Mouse (Mus musculus) ZHBTc4 (cell line): ENCODE measurements around the gene Nat8l.

Experiments
- DNase-seq: peaks from one replicate; pipeline ENCODE4 v3.0.0-alpha.2; 2011; ENCODE audit warnings: low read depth, low spot score

Nat8l gene

GRCm38 (mm10) chr5:33995843-33996693 is at the start of gene Nat8l:
Gene Nat8l, plus strand, starts transcription at chr5:33995984.
- peak; percentile 73 for DNase-seq

DNA sequence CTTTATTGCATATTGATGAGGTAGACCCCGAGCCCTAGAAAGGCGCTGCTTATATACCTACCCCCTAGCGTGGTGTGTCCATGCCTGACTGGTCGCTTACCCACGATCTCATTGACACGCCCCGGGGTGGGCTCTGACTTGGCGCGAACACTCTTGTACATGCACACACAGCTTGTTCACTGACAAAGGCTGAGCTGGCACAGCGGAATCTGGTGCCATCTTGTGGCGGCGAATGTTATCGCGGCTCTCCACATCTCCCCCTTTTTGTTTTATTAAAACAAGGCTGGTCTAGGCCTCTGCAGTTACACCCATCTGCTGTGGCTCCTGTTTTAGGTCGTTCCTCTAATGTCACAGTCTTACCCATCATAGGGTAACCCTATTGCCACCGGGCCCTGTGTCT is 48.7 kb upstream of the Nat8l start:
- DNase-seq: peak; percentile 35

- peak; percentile 19 for DNase-seq
These were observed 47.5 kb upstream of the Nat8l start for GRCm38 (mm10) chr5:33948314-33948713.

GRCm38 (mm10) chr5:33953471-33954185 is 42.2 kb upstream of the Nat8l start:
- no peak for DNase-seq

- DNase-seq: peak; percentile 63
These were observed 41.4 kb upstream of the Nat8l start for GRCm38 (mm10) chr5:33954354-33954753.

GRCm38 (mm10) chr5:33955868-33956267 is 39.9 kb upstream of the Nat8l start:
- DNase-seq: no peak

- no peak for DNase-seq
These were observed 36.4 kb upstream of the Nat8l start for GRCm38 (mm10) chr5:33959382-33959781.

- DNase-seq: no peak
These were observed 21.0 kb upstream of the Nat8l start for GRCm38 (mm10) chr5:33974736-33975135.

GRCm38 (mm10) chr5:33976267-33976666 is 19.5 kb upstream of the Nat8l start:
- no peak for DNase-seq

DNA sequence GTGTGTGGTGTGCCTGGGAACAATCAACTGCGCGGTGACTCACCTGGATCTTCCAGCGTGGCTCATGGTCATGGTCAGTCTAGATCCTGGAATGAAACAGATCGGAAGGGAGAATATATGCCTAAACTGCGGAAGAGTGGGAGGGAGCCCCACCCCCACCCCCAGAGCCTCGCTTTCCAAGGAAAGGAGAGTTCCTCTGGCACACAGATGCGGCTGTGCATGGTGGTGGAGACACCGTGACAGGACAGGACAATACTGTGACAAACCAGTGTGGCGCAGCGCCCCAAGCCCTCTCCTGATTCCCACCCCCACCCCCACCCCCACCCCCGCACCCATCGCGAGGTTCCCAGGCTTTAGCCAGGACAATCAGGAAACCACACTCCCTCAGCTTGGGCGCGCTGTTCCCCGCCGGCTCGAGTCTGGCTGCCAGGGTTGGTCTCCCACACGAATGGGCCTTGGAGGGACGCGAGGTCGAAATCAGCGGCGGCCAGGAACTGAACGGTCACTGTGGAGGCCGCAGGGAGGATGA is 13.0 kb upstream of the Nat8l start:
- peak; percentile 12 for DNase-seq

- DNase-seq: peak; percentile 87
These were observed 12.3 kb upstream of the Nat8l start, which contains the start of gene Gm1673 for GRCm38 (mm10) chr5:33983309-33984121. Gene Gm1673, plus strand, starts transcription at chr5:33983433.

DNA sequence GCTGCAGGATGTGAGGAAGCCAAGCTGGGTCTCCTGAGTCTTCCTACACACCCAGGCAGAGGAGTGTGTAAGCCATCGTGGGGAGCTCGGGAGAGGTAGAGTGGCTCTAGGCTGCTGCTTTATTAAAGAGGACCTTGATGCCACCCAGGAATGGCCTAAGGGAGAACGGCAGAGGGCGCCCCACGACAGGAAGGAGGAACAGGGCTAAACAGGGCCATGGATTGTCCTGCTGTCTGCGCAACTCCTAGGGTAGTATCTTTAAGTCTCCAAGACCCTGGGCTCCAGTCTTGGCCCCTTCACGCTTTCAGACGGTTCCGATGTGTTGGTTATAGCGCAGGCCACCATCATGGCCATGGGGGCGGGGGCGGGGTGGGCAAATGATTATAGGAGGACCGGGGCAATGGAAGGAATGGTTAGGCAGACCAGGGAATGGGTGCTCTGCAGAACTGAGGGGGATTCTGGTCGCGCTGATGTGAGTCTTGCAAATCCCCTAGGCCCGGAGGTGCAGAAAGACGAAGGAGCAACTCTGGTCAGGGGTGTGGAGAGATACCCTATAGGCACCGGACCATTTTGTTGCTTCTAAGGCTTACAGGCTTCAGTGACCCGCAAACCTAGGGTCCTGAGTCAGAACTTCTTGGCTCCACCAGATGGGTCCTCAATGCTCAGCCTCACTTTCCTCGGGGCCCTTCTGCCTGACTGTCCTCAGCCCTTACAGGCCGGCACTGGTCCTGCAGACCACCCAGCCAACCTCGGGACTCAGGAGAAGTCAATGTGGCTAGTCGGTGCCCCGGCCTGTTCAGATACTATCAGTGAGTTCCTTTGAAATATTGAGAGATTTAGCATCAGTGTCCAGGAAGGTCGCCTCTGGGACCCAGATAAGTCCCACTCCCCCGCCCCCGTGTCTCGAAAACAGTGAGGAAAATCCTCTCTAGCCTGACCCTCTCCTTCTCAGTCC is 836 bp upstream of the Nat8l start:
- peak; percentile 62 for DNase-seq

DNA sequence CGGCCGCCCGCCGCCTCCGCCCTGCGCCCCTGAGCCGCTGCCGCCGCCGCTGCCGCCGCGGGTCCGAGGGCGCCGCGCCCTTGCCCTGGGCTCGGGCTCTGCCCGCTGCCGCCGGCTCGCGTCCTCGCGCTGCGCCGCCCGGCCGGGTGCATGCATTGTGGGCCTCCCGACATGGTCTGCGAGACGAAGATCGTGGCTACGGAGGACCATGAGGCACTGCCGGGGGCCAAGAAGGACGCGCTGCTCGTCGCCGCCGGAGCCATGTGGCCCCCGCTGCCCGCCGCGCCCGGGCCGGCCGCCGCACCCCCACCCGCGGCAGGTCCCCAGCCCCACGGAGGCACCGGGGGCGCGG is 886 bp downstream of the Nat8l start:
- no peak for DNase-seq

- DNase-seq: peak; percentile 57
These were observed 1.4 kb downstream of the Nat8l start for GRCm38 (mm10) chr5:33997051-33997741.

GRCm38 (mm10) chr5:33997829-33998504 is 2.2 kb downstream of the Nat8l start:
- peak; percentile 27 for DNase-seq

- no peak for DNase-seq
These were observed 2.7 kb downstream of the Nat8l start for GRCm38 (mm10) chr5:33998505-33998877.

GRCm38 (mm10) chr5:33999466-34000090 is 3.8 kb downstream of the Nat8l start:
- DNase-seq: no peak

DNA sequence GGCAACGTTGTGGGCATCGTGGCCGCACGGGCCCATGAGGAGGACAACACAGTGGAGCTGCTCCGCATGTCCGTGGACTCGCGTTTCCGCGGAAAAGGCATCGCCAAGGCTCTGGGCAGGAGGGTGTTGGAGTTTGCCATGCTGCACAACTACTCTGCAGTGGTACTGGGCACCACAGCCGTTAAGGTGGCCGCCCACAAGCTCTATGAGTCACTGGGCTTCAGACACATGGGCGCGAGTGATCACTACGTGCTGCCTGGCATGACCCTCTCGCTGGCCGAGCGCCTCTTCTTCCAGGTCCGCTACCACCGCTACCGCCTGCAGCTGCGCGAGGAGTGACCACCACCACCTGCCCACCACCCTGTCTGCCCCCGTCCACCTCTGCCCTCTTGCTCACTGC is 5.0 kb downstream of the Nat8l start:
- DNase-seq: no peak

- no peak for DNase-seq
These were observed 5.6 kb downstream of the Nat8l start for GRCm38 (mm10) chr5:34001401-34001800.
